Mouse (Mus musculus): ENCODE results near the gene Dennd1a.
A peak's percentile ranks its signal among the peaks of the same experiment; 100 is the strongest.

The Dennd1a gene

DNA sequence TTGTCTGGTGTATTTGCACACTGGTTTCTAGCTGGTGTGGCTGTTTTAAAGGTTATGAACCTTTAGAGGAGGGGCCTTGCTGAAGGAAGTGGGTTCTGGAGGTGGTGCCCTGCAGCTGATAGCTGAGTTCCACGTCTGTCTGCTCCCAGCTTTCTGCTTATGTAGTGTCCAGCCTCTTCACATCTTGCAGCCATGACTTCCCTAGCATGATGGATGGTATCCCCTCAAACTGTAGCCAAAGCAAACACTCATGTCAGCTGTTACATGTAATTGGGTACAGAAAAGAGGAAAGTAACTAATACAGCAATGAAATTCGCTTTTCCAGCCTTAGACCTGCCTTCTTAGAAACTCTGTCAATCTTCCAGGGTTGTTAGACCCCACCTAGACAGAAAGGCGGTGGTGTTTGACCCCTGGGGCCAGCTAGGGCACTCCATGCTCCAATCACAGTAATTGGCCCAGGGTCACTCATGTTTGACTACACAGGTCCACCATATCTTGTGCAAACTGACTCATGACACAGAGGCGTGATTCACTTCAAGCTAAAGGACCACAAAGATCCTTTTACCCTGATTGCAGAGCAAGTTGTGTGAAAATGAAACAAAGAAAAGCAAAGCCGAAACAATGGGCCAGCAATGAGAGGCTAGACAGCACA, 405.8 kb downstream of the Dennd1a start:
- no peak for DNase-seq (ENCODE audit: inconsistent ontology term)

DNA sequence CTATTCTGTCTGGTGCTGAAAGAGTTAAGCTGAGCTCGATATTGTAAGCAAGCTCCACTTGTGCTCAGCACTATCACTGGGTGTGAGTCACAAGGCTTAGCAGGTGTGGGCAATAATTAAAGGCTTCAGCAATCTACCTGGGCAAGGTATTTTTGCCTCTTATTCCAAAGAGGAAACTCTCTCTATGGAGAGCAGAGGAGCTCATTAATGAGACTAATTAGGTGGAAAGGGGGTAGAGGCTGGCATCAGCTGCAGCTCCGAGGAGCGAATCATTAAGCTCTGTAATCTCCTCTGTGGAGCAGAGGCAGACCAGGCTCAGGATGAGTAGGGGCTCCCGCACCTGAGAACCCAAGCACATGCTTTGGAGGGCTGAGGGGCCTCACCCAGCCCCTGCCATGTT, 407.5 kb downstream of the Dennd1a start:
- DNase-seq (ENCODE audit: inconsistent ontology term): no peak

- no peak for DNase-seq (ENCODE audit: inconsistent ontology term)
Measured at GRCm38 (mm10) chr2:37872791-37873190, 414.4 kb downstream of the Dennd1a start.

GRCm38 (mm10) chr2:37869628-37870027, 417.6 kb downstream of the Dennd1a start:
- no peak for DNase-seq (ENCODE audit: inconsistent ontology term)

DNA sequence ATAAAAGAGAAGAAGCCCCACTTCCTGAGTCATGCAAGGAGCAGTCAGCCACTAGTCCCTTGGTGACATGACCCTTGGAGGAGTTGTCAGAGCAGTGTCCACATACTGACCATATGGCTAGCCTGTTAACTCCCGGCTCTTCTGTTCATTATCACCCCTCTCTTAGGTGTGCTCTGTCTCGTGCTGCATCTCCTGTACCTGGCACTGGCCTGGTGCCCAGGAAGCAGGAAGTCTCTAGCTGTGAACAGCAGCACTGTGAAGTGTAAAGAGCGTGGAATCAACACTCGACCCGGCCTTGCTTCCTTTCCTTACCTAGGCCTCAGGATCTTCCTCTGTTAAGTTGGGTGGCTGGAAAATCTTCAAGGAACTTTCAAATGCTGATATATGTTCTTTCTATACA, 419.8 kb downstream of the Dennd1a start:
- DNase-seq (ENCODE audit: inconsistent ontology term): no peak

GRCm38 (mm10) chr2:37857472-37857871, 429.7 kb downstream of the Dennd1a start:
- no peak for DNase-seq (ENCODE audit: inconsistent ontology term)

GRCm38 (mm10) chr2:37856955-37857354, 430.2 kb downstream of the Dennd1a start:
- DNase-seq (ENCODE audit: inconsistent ontology term): no peak

DNA sequence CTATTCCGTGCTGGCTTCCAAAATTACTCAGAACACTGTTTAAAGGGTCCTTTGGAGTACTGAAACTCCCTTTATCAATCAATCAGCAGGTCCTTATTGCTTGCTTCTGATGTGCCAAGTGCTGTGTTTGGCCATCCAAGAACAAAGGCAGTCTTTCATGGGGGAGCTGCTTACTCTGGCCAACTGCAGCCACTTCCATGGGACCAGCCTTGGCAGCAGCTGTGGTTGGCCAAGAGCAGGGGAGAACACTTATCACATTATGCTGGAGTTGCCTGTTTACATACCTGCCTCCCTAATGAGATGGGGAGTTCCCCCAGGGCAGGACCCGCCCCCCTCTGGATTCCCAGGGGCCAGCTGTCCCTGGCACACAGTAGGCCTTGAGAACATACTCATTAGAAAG, 432.0 kb downstream of the Dennd1a start:
- DNase-seq (ENCODE audit: inconsistent ontology term): peak; percentile 45

DNA sequence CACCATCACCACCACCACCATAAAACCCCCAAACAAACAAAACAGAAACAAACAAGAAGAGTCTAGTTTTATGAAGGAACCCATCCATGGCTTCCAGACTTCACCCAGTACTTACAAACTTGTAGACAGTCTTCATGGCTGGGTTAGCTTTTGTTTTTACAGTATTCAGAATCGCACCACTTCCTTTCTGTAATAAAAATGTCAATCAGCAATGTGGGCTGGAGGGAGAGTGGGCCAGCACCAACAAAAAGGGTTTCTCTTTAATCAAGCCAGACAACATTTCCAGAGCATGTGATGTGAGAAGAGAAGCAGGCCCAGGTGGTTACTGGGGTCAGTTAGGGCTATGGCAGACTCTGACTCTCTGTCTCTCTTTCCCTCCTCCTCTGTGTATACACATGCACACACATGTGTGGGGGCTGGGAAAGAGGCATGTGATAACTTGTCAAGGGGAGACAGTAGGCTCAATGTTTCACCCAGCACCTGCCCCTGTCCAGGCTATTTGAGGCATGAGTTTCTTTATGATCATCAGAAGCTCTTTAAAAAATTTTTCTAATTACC, 433.2 kb downstream of the Dennd1a start:
- no peak for DNase-seq (ENCODE audit: inconsistent ontology term)

GRCm38 (mm10) chr2:37850626-37851025, 436.6 kb downstream of the Dennd1a start:
- DNase-seq (ENCODE audit: inconsistent ontology term): no peak

- DNase-seq (ENCODE audit: inconsistent ontology term): no peak
Measured at GRCm38 (mm10) chr2:37849357-37849756, 437.8 kb downstream of the Dennd1a start.

DNA sequence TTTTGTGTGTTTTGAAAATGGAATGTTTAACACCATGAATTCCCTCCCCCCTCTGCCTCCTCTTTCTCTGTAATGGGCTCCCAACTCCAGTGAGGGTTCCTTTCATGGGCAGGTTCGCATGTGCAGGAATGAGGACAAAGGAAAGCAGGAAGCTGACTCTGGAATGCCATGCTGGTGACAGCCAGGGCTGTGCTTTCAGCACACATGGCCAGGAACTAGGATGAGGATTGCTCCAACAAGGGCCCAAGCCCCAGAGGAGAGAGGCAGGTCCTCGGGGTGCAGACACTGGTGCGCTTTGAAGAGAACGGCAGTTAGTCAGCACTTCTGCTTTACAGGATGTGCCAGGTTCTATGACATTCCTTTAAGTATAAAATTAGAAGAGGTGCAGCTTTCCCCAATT, 444.5 kb downstream of the Dennd1a start:
- DNase-seq (ENCODE audit: inconsistent ontology term): peak; percentile 62

GRCm38 (mm10) chr2:37842151-37842569, 445.0 kb downstream of the Dennd1a start:
- no peak for DNase-seq (ENCODE audit: inconsistent ontology term)

GRCm38 (mm10) chr2:37839922-37840321, 447.3 kb downstream of the Dennd1a start:
- DNase-seq (ENCODE audit: inconsistent ontology term): no peak

DNA sequence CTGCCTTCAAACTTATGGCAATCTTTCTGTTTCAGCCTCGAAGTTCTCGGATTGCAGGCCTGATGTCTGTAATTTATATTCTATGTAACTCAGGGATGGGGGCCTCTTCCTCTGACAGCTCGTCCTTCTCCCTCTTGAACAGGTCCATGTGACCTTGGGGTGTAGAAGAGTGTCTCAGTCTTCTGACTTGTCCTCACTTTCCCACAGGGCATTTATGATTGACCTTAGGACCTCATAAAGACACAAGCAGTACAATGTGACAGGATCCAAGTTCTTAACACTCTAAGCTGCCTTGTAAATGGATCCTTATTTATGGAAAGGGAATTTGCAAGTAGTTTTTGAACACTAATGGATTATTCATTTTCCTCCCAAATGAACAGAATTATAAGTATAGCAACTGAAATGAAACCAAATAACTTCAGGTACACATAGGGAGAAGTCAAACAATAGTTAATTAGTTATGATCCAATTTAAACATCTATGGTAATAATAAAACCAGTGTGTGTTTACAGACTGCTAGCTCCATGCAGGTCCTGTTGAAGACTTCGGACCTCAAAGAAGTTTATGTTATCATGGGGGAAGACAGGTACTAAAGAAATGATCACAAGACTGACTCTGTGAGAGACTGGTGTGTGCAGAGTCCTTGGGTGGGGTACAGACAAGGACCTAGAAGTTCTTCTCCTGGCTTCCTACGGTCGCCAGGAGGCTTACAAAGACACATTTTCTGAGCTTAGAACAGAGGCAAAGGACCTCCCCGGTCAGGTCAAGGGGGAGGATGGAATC, 448.8 kb downstream of the Dennd1a start:
- no peak for DNase-seq (ENCODE audit: inconsistent ontology term)

- DNase-seq (ENCODE audit: inconsistent ontology term): no peak
Measured at GRCm38 (mm10) chr2:37837542-37837941, 449.6 kb downstream of the Dennd1a start.

GRCm38 (mm10) chr2:37836926-37837325, 450.3 kb downstream of the Dennd1a start:
- no peak for DNase-seq (ENCODE audit: inconsistent ontology term)

- DNase-seq (ENCODE audit: inconsistent ontology term): no peak
Measured at GRCm38 (mm10) chr2:37832253-37832652, 454.9 kb downstream of the Dennd1a start.

DNA sequence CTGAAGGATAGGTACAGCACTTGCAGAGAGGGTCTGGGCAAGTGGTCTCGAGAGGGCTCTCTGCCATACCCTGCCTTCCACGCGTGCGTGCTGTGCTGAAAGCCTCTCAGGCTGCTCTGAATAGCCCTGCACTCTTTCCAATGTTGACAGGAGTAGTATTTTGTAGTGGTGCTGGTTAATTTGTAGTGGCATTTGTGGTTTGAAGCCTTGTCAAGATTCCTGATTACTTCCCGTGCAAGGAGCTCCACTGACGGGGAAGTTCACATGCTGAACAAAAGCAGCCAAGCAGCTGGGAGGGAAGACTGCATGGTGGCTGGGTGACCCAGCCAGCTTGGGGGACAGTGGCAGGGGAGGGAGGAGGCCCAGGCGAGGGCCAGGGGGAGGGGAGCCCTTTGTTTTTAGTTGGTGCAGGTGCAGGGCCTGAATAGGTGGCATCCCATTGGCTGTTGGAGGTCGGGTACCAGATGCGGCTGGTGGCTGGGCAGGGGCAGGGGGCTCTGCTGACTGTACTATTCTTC, 457.4 kb downstream of the Dennd1a start:
- DNase-seq (ENCODE audit: inconsistent ontology term): peak; percentile 91

- no peak for DNase-seq (ENCODE audit: inconsistent ontology term)
Measured at GRCm38 (mm10) chr2:37823826-37824225, 463.4 kb downstream of the Dennd1a start.

GRCm38 (mm10) chr2:37822122-37822521, 465.1 kb downstream of the Dennd1a start:
- DNase-seq (ENCODE audit: inconsistent ontology term): no peak

GRCm38 (mm10) chr2:37819526-37820152, 467.6 kb downstream of the Dennd1a start:
- DNase-seq (ENCODE audit: inconsistent ontology term): no peak
